Mouse (Mus musculus) sigmoid colon, adult 10 weeks (tissue): ENCODE results near the gene Eda. TPM values are rescaled to one million over a fixed set of nuclear protein-coding genes. Genes with fewer than 3 reads are reported as not detected.

Experiments
- polyA plus RNA-seq: library from polyadenylated mRNA; stranded (reverse); fragments of 350-450 nt; fragmentation: Illumina TruSeq; extraction: RNeasy Lipid Tissue Mini Kit (QIAGEN cat#74804); gene quantifications from one replicate; pipeline ENCODE4 v1.2.3, GENCODE M21; 2014; ENCODE audit warnings: low read depth, low replicate concordance

The Eda gene
- polyA plus RNA-seq = 0.85 TPM

GRCm38 (mm10) chrX:99975250-99975984 is at the start of gene Eda:
TSS of gene Eda (plus strand) at chrX:99975606.

GRCm38 (mm10) chrX:100428693-100429092 is 453.3 kb downstream of the Eda start, which contains the start of gene Otud6a:
TSS of gene Otud6a (plus strand) at chrX:100429013.

GRCm38 (mm10) chrX:100442617-100443016 is 467.2 kb downstream of the Eda start, which contains the start of gene Awat2:
TSS of gene Awat2 (minus strand) at chrX:100442717.

Other genes starting within 250 kb of the Eda start
- not detected for gene Tmem28, start 154.6 kb upstream of the Eda start, polyA plus RNA-seq